Mouse (Mus musculus) mouse trophoblast stem cell (cell line): ENCODE data around the gene Hivep1.

ENCODE experiments used
- in situ Hi-C, 2 experiments: fragments of 300-500 bp; cut with MseI, MboI; formaldehyde crosslinking; loops; 2 replicates in 1 of 2; 3 replicates in 1 of 2; pipeline ENCODE4 v1.15.1; 2025

Gene Hivep1

DNA sequence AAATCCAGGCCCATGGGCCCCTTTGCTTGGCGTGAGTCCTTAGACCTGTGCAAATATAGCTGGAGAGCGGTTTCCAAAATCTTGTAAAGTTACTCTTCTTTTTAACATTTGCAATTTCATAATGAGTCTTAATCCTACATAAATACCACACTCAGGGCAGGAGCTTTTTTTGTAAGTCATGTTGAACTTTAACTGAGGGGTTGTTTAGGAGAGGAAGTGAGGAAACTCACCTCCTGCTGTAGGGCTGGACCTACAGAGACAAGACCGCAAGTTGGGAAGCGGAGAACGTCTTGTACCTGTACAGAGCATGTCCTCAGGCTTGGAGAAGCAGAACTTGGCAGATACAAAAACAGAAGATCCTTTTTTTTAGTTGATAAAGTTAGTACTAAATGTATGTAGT, 23.7 kb downstream of the Hivep1 start:
- in situ Hi-C loops, result no loop called here

- in situ Hi-C loops, result no loop called here
These were observed 25.0 kb downstream of the Hivep1 start for GRCm38 (mm10) chr13:42076751-42077302.

GRCm38 (mm10) chr13:42077629-42078028, 25.8 kb downstream of the Hivep1 start:
- in situ Hi-C loops, result no loop called here

DNA sequence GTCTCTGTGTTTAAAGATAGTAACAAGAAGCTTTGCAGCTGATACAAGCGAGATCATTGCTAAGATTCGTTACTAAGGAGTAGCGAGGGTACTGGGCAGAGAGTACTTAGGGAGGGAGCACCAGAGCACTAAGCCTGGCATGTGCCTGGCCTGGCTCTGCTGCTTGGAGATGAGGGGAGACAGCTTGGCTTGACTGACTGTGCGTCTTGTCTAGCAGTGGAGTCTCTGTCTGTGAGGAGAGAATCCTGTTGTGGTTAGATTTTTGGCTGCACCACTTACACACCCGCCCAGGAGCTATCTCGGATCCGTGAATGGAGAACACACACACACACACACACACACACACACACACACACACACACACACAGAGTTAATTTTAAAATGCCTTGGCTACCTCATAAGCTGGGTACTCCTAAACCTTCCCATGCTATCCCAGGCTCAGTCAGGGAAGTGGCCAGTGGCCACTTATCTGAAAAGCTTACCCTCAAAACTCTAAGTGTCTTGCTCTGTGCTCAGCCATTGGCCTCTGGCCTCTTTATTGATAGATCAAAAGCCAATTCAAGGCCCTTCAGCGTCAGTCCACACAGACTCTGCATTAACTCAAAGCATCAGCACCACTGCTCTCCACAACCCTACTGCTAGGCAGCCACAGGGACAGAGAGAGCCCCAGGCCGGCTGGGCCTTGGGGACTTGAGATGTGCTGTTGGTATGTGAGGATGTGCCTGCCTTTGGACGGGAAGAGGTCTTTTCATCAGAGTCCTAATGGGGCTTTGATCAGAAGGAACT, 28.5 kb downstream of the Hivep1 start:
- in situ Hi-C loops, result no loop called here

GRCm38 (mm10) chr13:42088339-42088738, 36.5 kb downstream of the Hivep1 start:
- in situ Hi-C loops, result no loop called here

DNA sequence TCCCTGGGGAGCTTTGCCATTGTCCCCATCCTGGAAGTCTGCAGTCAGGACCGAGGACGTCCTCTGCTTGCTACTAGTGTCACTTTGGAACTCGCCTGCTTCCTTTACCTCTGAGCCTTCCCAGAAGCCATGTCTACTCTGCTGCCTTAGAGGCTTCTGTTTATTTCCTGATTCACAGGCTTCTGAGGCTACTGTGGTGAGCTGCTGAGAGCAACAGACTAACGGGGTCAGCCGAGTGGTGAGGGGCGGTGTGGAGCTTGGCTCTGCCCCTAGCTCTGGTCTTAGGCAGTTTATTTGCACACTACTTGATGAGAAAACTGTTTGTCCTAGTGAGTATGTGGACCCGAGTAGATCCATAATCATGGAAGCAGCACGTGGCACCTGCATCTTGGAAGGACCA, 37.2 kb downstream of the Hivep1 start:
- in situ Hi-C loops, result no loop called here

DNA sequence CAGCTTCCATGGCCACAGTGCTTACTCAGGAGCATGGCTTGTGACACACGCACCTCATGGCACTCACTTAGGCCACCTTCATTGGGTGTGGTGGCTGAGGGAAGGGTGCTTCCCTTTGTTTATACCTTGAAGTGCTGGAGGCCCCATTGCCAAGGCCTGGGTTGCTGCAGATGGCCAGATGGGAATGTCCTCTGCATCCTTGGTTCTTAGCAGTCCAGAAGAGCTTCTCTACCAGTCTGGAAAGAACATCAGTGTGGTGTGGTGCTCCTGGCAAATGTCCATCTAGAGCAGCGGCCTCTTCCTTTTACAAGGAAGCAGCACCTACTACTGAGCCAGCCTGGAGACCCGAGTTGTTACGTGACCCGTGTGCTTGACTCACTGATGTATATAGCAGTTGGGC, 38.9 kb downstream of the Hivep1 start:
- in situ Hi-C loops, result no loop called here

DNA sequence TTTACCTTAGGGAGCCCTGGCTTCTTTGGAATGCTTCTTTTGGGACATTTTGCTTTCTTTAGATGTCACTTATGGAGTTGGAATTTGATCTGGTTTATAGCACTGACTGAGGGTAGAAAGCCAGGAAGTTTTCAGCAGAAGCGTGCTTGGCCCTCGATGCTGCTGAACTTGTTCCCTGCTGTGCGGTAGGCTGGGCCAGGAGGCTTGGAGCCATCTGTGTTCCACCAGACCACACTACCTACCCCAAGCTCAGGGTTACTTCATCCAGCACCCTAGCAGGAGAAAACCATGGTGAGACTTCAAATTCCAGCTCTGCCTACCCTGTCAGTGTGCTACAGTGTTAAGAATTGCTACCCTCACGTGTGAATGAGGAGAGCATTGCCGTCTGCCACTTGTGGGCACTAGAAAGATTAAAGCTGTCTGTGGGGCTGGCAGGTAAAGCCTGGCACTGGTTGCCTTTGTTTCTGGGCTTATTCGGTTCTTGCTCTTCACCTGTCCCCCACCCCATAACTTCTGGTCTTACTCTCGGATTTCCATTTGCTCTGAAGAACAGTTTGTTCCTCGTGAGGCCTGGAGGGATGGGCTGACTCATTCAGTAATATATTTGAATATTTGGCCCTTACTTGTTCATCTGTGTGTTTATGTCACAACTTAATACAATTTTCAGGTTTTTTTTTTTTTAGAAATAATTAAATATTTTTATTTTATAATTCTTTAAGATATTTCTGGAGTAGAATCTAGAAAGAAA, 40.7 kb downstream of the Hivep1 start:
- in situ Hi-C loops, result no loop called here

DNA sequence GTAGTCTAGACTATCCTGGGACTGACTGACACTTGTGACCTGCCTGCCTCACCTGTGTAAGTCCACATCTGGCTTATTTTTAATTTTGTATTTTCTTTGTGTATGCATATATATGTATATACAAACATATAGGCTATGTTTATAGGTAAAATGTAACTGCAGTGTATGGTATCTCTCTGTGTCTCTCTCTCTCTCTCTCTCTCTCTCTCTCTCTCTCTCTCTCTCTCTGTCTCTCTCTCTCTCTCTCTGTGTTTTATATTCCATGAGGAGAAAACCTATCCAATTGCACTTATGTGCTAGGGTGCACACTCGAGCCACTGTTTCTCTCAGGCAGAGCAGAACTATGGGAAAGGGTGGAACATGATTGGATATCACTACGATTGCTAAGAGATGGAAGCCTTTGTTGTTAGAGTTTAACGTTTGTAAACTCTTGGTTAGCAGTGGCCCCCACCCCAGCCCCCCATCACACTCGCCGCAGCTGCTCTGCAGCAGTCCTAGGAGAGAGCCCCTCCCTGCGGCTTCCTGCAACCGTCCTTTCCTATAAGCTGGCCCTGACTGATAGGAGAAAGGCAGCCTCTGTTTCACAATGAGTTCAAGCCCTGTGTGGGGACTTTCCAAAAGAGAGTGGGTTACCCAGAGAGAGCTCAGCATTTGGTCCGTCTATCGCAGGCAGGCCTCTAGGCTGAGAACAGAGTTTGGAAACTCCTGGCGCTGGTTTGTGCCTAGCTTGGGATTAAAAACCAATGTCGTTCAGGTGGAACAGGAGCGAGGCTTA, 41.6 kb downstream of the Hivep1 start:
- in situ Hi-C loops, result no loop called here

DNA sequence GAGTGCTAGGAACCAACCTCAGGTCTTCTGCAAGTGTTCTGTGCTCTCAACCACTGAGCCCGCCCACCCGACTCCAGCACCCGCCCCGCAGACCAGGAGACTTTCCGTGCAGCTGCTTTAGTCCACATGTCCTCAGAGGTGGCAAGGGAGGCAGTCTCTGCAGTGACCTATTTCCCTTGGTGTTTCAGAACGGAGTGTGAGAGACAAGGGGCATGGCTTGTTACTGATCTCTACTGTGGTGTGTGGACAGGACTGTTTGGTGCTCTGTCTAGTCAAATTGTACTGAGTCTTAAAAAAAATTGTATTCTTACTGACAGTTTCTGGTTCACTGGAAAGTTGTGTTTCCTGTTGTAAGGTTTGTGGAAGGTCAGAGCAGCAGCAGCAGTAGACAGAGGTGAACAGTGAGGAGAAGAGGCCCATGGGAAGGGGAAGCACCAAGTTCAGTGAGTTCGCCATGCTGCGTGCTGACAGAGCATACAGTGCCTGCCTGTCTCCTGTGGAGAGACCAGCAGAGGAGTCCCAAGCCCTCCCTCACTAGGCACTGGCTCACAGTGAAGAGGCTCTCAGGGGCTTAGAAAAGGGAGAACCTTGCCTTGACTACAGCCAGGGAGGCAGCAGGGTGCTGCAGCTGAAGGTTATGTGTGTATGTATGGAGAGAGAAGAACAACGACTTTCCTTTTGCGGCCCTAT, 44.1 kb downstream of the Hivep1 start:
- in situ Hi-C loops, result no loop called here

DNA sequence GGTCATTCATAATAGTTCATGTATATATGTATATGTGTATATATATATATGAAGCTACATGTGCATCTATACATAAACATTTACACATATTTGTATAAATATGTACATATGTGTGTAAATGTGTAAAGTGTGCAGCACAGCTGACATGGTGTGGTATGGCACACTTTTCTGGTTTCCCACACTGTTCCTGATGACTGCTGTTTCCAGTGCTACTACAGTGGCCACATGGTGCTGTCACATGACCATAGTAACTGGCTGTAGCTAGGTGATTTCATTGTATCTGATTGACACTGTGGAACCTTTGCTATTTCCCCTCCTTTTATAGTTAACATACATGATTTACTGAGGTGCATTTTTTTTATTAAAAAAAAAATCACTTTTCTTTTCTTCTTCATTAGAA, 45.3 kb downstream of the Hivep1 start:
- in situ Hi-C loops, result no loop called here

GRCm38 (mm10) chr13:42098522-42098921, 46.7 kb downstream of the Hivep1 start:
- in situ Hi-C loops, result no loop called here

DNA sequence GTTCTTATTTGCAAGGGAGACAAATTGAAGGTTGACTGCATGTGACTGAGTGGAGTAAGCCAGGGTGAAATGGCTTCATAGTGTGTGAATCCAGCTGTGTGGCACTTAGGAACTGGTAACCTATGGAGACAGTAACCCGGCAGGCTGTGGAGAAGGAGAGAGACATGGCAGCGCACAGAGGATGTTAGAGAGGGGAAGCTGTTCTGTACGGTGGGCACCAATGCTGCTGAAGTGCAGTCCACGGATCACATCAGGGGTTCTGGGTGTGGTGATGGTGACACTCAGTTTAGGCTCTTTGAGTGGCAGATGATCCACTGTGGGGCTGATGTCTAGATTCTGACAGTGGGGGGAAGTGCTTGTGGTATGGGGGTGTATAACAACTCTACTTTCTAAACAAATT, 47.7 kb downstream of the Hivep1 start:
- in situ Hi-C loops, result no loop called here

DNA sequence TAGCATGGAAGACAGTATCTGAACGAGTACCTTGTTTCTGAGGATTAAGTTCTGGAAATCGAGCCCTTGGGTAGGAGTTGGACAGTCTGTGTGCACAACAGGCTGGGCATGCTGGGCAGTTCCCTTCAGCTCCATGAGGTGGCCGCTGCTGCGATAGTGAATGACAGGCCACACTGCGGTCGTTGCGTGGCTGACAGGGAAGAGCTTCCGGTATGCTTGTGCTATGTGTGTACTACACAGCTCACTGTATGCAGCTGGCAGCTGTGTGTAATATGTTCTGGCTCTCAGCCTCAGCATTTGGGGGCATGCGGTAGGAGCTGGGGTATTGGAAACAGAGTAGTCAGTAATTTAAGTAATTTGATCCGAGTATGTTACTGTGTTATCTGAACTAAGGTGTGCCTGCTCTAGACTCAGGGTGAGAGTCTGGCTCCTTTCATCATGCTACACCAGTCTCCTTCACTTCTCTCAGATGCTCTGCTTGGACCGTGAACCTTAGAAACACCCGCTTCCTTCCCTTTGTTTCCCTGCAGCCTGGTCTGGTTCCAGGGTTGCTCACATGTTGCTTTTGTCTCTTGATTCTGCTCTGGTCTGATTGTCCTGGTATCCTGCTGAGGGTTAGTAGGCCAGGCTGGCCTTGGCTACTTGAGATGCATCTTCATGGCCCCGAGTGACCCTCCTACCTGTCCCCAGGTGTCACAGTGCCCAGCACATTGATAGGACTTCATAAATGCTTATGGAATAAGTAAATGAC, 49.8 kb downstream of the Hivep1 start:
- in situ Hi-C loops, result no loop called here

GRCm38 (mm10) chr13:42102980-42103379, 51.2 kb downstream of the Hivep1 start:
- in situ Hi-C loops, result no loop called here

GRCm38 (mm10) chr13:42103486-42104166, 51.8 kb downstream of the Hivep1 start:
- in situ Hi-C loops, result no loop called here

- in situ Hi-C loops, result no loop called here
These were observed 52.5 kb downstream of the Hivep1 start for GRCm38 (mm10) chr13:42104371-42104770.

- in situ Hi-C loops, result no loop called here
These were observed 56.8 kb downstream of the Hivep1 start for GRCm38 (mm10) chr13:42108483-42109215.

GRCm38 (mm10) chr13:42110416-42110815, 58.6 kb downstream of the Hivep1 start:
- in situ Hi-C loops, result no loop called here
